Mouse (Mus musculus): Measurements from ENCODE around the gene 4930572O03Rik. TPM values are rescaled to one million over a fixed set of nuclear protein-coding genes. Genes with fewer than 3 reads are reported as not detected.

Gene 4930572O03Rik
- not detected in 2 replicates for polyA plus RNA-seq (2012; ENCODE audit: low replicate concordance)

GRCm38 (mm10) chr5:15656959-15657358 is at the start of gene 4930572O03Rik:
Gene 4930572O03Rik (minus strand): TSS chr5:15657059.

GRCm38 (mm10) chr5:15618764-15619163 is 38.1 kb downstream of the 4930572O03Rik start, which contains the start of gene Speer4d:
Gene Speer4d (plus strand): TSS chr5:15619064.

Other genes with a start within 250 kb of the 4930572O03Rik start
- not detected in 2 replicates for gene Gm21149, start 180.5 kb downstream of the 4930572O03Rik start, polyA plus RNA-seq (2012; ENCODE audit: low replicate concordance)
- gene Gm21190, start 127.8 kb downstream of the 4930572O03Rik start, polyA plus RNA-seq (2012; ENCODE audit: low replicate concordance), result not detected in 2 replicates
- gene Gm21083, start 79.7 kb downstream of the 4930572O03Rik start, polyA plus RNA-seq (2012; ENCODE audit: low replicate concordance), result not detected in 2 replicates
- gene Speer4d, start 38.0 kb downstream of the 4930572O03Rik start, polyA plus RNA-seq (2012; ENCODE audit: low replicate concordance), result not detected in 2 replicates
- not detected in 2 replicates for gene Speer4c, start 57.2 kb upstream of the 4930572O03Rik start, polyA plus RNA-seq (2012; ENCODE audit: low replicate concordance)

Measured in hematopoietic multipotent progenitor cell, adult 10-12 weeks (in vitro differentiated cells).